Mouse (Mus musculus): Measurements from ENCODE around the gene Pbrm1. TPM values are rescaled to one million over a fixed set of nuclear protein-coding genes. Genes with fewer than 3 reads are reported as not detected.
A peak's percentile ranks its signal among the peaks of the same experiment; 100 is the strongest.

Pbrm1 gene
- 100 to 1,000 TPM in 1 of 2 experiments, 10 to 100 TPM in 1; 97.2 to 101 TPM for total RNA-seq (2021)

DNA sequence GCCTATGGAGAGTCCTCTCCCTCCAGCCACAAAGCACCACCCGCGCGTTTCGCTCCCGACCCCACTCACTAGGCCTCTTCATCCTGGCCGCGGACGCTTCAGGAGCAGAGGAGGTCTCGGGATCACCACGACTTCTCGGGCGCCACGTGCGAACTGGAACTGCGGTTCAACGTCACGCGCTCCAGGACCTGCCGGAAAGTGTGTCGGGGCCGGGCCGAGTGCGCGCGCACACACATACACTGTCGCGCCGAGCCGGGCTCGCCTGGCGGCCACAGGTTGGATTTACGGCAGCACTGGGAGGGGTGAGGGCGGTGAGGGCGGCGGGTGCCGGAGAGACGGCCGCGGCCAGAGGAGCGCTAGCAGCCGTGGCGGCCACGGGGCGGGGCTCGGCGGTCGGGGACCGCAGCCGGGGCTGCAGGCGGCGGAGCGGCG is at the start of gene Pbrm1, which contains the start of gene Gnl3:
Gene Pbrm1 (plus strand): TSS at position 279 of the 432 bp plus-strand sequence.
Gene Gnl3 (minus strand): TSS at position 293 of the 432 bp plus-strand sequence.
- DNase-seq = peak; percentile 98

DNA sequence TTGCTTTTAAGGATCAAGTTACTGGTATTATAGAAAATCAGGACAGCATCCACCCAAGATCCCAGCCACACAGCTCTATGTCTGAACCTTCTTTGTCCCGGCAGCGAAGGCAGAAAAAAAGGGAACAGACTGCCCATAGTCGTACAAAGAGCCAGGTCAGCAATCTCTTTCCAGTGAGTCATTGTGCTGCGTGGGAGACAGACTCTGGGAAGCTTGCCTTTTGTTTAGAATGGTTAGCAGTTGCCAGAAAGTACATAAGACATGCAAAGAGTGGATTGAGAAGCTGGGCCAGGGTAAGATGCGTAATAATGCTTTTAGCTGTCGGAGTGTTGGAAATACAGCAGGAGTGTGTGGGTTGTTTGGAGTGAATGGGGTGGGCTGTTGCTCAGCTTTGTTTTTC is 44.7 kb upstream of the Pbrm1 start:
- DNase-seq = peak; percentile 51

DNA sequence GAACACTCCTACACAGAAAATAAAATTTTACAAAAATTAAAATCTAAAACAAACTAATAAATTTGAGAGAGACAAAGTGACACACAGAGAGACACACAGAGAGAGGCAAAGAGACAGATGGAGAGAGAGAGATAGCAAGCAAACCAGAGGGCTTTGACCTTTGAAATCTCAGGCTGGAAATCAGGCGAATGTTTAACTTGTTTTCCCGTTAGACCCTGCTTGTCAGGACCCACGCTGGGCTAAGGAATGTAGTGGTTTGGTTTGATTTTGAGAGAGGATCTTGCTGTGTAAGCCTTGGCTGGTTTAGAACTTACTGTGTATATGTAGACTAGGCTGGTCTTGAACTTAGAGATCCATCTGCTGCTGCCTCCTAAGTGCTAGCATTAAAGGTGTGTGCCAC is 42.7 kb upstream of the Pbrm1 start:
- DNase-seq = no peak

DNA sequence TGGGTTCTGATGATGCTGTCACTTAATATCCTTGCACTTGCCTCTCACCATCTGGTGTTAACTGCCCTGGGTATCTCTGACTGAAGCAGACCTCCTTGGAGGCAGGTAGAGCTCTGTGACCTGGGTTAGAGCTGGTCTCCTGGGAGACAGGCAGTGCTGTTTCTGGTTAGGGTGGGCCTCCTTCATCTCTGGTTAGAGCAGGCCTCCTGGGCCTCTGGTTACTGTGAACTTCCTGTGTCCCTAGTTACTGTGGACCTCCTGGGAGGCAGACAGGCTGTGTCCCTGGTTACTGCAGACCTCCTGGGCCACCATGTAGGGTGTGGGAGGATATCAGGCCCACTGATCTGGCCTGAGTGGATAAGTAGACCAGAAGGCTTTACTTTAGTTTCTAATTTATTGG is 22.5 kb upstream of the Pbrm1 start:
- DNase-seq = no peak

DNA sequence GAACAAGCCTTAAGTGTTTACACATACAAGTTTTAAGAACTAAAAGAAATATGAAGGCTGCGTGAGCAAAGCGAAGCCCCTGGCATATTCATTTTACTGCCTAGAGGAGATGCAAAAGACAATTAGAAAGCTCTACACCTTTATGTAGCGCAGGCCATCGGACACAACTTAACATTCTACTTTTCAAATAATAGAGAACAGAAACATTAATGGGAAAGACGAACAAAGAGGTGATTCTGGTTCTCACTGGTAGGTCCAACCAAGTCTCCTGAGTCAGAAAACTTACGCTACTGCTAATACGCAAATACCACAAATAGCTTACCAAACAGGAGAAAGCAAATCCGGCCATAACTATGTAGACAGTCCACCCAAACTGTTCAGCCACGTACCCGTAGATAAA is 18.6 kb upstream of the Pbrm1 start:
- DNase-seq = no peak

DNA sequence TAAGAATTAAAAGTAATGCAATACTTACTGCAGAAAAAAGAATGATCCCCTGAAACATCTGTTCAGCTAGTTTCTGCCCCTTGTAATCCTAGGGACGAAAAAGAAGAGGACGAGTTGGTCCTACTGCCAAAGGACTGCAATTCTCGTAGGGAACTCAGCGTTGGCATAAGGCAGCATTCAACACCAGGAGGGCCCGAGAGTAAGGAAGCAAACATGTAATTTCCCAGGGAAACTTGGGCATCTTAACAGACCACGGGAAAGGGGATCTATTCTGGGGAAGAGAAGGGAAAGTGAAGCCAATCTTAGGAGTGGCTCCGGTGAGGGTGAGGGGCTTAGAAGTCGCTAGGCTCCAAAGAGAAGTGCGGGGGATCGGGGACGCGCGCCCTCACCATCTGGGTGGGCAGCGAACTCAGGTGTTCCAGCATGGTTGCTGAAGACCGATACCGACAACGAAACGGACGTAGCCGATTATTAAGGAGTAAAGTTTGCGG is 18.1 kb upstream of the Pbrm1 start:
- DNase-seq = no peak

DNA sequence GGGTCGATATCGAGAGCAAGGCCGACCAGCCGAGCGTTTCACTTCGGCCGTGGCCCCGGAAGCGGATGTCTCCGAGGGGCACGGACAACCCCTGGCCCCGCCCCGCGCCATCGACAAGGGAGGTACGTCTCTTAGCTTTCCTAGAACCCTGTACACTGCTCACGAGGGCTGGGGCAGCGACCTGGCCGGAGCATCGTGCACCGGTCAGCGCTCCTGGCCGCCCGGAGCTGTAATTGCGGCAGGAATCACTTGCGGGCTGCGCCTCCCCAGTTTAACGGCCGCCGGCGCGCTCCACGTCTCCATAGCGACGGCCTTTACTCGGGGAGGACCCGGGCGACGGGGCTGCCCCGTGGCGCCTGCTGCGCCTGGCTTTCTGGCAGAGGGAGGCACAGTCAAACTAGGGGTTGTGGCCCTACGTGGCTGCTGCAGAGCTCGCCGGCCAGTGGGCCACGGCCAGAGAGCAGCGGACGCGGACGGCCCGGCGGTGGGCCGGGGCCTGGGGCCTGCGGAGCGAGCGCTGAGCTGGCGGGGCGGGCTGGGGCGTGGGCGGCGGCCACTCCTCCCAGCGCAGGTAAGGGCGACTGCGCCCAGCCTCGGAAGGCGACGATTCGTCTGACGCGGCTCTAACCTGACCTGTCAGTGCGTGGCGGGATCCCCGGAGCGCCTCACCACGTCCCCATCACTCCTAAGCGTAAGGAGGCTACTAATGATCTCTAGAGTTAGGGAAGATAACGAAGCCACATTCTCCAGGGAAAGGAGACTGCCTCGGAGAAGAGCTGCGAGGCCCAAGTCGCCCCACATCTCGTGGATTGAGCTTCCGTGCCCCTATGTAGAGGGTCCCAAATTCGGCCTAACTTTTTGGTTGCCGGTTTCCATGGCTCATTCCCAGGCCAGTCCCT is 17.4 kb upstream of the Pbrm1 start, which contains the start of the genes Glt8d1 and Spcs1:
Gene Glt8d1 (plus strand): TSS at position 94 of the 899 bp plus-strand sequence.
Gene Spcs1 (minus strand): TSS at position 366 of the 899 bp plus-strand sequence.
- DNase-seq = peak; percentile 85

DNA sequence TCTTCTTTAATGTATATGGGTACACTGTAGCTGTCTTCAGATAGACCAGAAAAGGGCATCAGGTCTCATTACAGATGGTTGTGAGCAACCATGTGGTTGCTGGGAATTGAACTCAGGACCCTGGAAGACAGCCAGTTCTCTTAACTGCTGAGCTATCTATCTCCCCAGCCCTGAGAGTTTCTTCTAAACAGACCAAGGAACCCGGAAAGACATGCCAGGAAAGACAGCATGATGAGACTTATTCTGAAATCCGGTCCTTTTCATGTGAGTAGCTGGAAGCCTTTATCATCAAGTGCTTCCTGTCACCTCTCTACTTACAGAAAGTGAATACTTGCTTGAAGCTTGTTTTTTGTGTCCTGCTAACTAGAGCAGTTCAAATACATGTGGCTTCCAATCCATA is 14.4 kb upstream of the Pbrm1 start:
- DNase-seq = no peak

DNA sequence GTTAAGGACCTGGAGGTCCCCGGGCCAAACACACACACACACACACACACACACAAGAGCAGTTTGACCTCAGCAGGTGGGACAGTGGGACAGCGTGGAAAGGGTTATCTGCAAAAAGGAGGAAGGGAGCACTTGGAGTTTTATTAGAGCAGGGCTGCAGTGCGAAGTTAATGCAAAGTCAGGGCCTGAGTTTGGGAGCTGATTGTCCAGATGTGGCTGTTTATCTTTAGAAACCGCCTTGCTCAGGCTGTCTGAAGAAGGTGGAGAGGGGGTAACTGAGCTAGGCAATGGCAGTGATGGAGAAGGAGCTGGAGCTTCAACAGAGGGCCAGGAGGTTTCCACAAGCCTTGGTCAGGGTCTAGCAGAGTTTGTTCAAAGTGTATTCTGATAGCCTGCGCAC is 12.2 kb upstream of the Pbrm1 start:
- DNase-seq = no peak

DNA sequence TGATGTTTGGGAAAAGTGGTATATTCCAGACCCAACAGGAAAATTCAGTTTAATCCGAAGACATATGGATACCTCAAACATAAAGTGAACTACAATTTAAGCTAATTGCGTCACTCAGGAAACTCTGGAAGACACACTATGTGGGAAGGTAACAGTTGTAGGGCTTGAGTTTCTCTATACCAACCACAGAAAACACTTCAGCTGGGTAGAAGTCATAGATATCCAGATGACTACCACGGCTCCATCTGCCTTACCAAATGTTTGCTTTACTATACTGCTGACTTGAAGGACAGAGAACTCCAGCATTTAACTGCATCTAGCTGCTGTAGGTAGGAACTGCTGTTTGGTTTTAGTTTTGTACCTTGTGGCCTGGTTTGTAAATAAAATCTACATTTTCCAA is 7.3 kb upstream of the Pbrm1 start:
- DNase-seq = no peak

DNA sequence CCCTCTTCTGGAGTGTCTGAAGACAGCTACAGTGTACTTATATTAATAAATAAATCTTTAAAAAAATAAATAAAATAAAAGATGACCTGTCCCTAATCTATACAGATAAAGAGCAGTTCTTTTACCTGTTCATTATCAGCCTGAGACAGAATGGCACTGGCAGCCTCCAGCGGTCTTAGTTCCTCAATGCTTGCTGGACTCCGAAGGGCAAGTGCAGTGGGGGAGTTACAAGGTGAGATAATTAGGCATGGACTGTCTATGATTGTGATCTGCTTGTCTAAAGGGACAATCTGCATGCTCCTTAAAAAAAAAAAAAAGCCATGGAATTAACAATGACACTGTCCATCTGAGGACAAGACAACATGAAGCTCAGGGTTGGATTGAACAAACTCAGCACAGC is 5.0 kb upstream of the Pbrm1 start:
- no peak for DNase-seq

DNA sequence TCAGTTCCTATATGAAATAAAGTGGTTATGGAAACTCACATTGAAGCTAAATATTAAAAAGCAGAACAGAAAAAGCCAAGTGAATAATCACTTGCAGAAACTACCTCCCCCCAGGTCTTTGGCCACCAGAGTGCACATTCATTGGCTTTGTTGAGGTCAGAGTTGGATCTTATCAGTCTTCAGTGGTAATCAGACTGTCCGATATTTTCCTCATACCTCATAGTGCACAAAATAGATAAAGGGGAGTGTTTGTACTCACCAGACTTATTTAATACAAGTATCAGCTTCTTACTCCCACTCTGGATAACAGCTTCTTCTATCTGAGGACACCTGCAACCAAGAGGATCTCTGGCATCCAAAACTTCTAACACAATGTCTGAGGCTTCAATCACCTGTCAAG is 2.9 kb upstream of the Pbrm1 start:
- DNase-seq = no peak

DNA sequence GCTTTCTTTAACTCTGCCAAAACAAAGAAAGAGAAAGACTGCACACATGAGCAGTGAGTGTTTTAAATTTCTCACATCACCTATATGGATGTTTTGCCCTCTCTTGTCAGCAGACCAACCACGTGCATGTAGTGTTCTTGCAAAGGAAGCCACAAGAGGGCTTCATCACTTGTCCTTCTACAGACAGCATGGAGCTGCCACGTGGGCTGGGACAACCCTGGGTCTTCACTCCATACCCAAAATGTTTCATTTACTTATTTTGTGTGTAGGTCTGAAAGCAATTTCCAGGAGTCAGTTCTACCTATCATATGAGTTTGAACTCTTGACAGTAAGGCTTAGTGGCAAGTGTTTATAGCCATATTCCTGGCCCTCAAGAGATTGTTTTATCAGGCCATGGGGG is 1.1 kb upstream of the Pbrm1 start:
- no peak for DNase-seq

DNA sequence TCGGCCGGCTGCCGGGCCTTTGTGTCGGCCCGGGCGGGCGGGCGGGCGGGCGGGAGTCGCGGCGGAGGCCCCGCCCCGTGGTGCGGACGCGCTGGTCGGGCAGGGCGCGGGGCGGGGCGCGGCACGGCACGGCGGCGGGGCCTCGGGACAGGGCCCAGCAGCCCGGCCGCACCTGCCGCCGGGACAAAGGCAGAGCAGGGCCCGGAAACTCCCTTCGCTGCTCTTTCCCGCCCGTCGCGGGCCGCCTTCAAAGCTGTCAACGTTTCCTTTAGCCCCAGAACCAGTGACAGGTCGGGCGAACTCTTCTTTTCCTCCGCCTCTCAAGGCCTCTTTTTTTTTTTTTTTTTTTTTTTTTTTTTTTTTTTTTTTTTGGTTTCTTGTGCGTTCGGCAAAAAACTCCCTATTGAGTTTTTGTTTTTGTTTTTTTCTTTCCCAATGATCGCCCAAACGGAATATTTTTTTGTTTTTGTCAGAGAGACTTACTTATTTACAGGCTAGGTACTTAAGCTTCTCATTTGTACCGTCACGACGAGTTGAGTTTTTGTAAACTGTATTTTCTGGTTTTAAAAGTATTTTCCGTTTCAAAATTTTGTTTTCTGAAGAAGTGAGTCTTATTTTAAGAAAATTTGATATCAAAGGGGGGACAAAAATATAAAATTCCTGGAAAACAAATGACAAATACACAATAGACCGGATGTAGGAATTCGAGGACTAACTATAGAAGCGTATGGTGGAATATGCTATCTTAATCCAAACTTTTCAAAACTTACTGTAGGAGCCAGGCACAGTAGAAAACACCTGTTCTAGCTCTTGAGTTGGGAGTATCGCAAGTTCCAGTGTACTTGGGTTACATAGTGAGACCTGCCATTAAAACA is 630 bp downstream of the Pbrm1 start:
- peak; percentile 82 for DNase-seq

DNA sequence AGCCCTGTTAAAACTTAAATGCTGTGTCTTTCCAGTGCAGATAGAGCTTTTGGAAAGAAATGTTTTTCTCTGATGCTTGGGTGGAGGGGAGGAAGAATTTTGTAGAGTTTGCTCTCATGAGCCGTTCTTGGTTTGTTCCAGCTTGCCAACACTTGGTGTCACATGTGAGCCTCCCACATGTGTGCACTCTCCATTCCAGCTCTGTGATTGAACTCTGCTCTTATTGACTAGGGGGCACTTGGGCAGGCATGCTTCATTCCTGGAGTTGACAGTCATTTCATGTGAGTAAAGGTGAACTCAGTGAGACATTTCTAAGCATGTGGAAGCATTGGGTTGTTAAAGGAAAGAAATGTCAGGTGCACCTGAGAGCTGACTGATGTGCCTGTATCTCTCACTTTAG is 3.6 kb downstream of the Pbrm1 start:
- no peak for DNase-seq

DNA sequence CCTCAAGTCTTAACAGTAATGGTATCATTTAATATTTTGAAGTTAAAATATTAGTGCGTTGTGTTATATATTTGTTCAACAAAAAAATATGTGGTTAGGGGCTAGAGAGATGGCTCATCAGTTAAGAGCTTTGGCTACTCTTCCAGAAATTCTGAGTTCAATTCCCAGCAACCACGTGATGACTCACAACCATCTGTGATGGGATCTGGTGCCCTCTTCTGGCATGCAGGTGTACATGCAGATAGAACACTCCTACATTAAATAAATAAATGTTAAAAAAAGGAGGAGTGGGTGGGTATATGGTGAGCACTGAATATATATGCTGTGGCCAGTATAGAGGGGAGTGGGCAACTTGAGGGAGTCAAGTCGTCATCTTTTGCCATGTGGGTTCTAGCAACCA is 6.8 kb downstream of the Pbrm1 start:
- no peak for DNase-seq

DNA sequence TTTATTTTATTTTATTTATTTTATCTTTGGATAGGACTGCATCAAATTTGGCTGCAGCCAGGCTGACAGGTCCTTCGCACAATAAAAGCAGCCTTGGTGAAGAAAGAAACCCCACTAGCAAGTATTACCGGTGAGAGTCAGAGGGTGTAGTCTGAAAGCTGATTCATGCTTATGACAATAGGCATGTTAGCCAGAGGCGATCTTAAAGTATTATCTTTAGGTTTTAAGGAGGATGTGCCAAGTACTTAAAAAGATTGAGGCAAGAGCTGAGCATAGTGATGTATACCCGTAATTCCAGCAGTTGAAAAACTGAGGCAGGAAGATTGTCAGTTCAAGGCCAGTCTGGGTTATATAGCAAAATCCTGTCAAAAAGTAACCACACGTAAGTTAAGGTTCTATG is 26.4 kb downstream of the Pbrm1 start:
- DNase-seq = no peak

DNA sequence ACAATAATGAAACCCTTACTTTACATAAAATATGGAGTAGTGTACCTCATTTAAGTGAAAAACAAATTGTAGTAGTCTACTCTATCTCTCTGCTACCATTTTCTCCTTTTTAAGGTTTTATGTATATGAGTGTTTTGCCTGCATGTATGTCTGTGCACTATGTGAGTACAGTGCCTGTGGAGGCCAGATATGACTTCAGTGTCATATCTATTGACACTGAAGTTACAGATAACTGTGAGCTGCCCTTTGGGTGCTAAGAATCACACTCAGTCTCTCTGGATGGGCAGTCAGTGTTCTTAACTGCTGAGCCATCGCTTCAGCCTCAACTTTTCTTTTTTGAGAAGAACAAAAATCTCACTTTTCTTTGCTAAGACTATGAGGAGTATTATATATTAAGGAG is 26.9 kb downstream of the Pbrm1 start:
- DNase-seq = no peak

DNA sequence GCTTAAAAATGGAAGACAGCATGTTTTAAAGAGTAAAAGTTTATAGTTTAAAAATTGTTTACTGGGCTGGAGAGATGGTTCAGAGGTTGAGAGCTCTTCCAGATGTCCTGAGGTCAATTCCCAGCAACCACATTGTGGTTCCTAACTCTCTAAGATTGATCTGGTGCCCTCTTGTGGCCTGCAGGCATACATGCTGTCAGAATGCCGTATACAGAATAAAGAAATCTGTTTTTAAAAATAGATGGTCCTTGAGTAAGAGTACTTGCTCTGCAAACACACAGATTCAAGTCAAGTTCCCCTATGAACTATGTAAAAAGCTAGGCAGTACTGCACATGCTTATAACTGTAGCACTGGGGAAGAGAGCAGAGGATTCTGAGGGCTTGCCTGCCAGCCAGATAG is 43.3 kb downstream of the Pbrm1 start:
- peak; percentile 10 for DNase-seq

DNA sequence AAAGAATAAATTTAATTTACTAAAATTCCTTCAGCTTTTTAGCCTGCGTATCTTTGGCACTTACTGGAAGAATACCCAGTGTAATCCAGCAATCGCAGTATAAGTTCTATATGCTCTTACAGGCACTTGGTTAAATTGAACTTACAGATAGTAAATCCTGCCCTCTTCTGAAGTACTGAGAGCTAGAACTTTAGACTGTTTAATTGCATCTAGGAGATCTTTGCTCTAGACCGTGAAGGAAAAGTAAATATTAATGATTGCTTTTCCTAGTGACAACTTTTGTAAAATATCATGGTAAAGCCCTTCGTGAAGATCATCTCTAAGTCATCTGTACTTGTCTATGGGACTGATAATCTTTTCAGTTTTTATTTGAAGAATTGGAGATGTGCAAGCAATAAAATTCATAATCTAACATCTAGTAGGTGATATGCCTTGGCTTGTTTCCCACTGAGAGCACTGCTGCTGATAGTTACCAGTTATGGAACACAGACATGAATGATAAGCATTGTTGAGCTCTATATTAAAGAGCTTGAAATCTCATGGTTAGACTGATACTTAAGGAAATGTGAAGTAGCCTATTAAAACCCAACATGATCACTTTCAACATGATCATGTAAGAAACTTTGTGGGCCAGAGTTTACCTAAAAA is 50.3 kb downstream of the Pbrm1 start:
- DNase-seq = no peak

DNA sequence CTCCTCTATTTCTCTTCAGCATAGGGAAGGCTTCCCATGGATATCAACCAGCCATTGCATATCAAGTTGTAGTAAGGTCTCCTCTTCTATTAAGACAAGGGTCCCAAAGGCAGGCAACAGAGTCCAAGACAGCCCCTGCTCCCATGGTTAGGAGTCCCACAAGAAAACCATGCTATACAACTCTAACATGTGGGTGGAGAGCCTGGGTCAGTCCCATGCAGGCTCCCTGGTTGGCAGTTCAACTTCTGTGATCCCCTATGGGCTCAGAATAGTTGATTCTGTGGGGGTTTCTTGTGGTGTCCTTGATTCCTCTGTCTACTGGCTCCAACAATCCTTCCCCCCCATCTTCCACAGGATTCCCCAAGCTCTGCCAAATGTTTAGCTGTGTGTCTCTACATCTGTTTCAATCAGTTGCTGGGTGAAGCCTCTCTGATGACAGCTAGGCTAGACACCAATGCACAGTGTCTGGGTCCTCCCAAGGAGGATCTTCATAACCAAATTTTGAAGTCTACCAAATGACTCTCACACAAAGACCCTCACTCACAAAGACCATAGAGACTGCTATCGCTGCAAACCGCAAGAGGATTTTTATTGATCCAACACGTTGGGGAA is 59.8 kb downstream of the Pbrm1 start:
- DNase-seq = no peak

Measured in heart, postnatal 4 days (tissue).